ENCODE assay signal across 16 mouse cellular contexts in genomic region chr3:127097106-127097505, GRCm38 (mm10).
"Had no signal": no experiment of that assay in that cellular context is flagged by ENCODE, and none has a peak within 500 bp of the region (broad histone marks: within the 10 kb centered on the region; RNA-seq: fewer than 3 reads in every experiment).

No protein-coding gene starts in this region.

- H3K9me3 ChIP-seq: neural tube, embryonic 13.5 days; neural tube, embryonic 15.5 days; stomach, embryonic 15.5 days had no signal

- H3K4me3 ChIP-seq: neural tube, embryonic 13.5 days; neural tube, embryonic 15.5 days; stomach, embryonic 15.5 days had no signal

- H3K9ac ChIP-seq: neural tube, embryonic 13.5 days; neural tube, embryonic 15.5 days; stomach, embryonic 15.5 days had no signal

- H3K27ac ChIP-seq: neural tube, embryonic 13.5 days; neural tube, embryonic 15.5 days; stomach, embryonic 15.5 days; stomach, postnatal 0 days had no signal

- H3K27me3 ChIP-seq: neural tube, embryonic 13.5 days; neural tube, embryonic 15.5 days; stomach, embryonic 15.5 days had no signal

- H3K4me1 ChIP-seq: neural tube, embryonic 15.5 days; stomach, embryonic 15.5 days had no signal

- H3K36me3 ChIP-seq: neural tube, embryonic 13.5 days; stomach, embryonic 15.5 days had no signal

- H3K4me2 ChIP-seq: neural tube, embryonic 13.5 days; neural tube, embryonic 15.5 days; stomach, embryonic 15.5 days had no signal

- DNase-seq: retina, postnatal 1 day; right cerebral cortex, adult 18-20 months; right cerebral cortex, postnatal 14 days; right cerebral cortex, postnatal 25 days; right cerebral cortex, postnatal 4 days; spleen, adult 18-20 months; thymus, adult 18-20 months; thymus, adult 2 months; thymus, postnatal 14 days; thymus, postnatal 25 days; thymus, postnatal 36 days; thymus, postnatal 4 days had no signal
